Mouse (Mus musculus) heart, adult 9 months (tissue): ENCODE measurements around the gene Chd2.
"Not testable (repeated sequence)": the region's sequence is repeated elsewhere in the genome, so short reads cannot be mapped to it uniquely, and the experiment has no call there.

Experiments used
- DNase-seq, 2 experiments: peaks; one replicate each; pipeline ENCODE4 v3.0.0; 2022; ENCODE audit warnings: low spot score in 2 of 2

The Chd2 gene

DNA sequence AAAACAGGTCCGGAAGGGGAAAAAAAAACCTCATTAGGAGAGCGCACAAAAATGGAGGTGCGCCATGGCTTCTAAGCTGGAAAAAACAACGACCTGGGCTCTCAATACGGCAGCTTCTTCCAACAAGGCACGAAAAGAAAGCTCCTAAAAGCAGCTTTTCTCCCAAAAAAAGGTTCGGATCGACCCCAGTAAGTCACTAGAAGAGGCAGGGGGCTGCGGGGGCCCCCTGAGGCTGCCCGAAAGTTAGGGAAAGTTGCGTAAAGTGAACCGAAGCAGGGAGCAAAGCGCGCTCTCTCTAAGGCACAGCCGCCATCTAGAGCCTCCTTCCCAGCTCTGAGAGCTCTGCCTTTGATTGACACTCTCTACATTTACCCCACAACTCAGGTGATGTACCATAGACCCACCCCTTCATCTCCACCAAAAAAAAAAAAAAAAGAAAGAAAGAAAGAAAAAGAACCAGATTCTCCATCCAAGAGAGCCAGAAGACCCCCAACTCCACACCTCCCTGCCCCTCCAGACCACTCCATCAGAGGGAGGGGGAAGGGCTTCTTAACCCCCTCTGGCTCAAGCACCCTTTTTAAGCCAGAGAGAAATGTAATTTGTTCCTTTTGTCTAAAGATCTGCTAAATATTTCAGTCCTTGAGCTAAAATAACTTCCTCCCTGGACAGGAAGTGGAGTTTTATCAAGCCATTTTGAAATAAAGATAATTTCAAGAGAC, at the start of gene Chd2:
Gene Chd2, minus strand, starts transcription at position 419 of the 719 bp plus-strand sequence.
- DNase-seq = peak; percentile 74 to 75

- no peak for DNase-seq
Observed at GRCm38 (mm10) chr7:73590757-73591156, 49.1 kb upstream of the Chd2 start.

GRCm38 (mm10) chr7:73589208-73589771, 47.7 kb upstream of the Chd2 start:
- no peak for DNase-seq

GRCm38 (mm10) chr7:73588351-73588906, 46.8 kb upstream of the Chd2 start:
- no peak for DNase-seq

GRCm38 (mm10) chr7:73586717-73587116, 45.1 kb upstream of the Chd2 start:
- DNase-seq = no peak

GRCm38 (mm10) chr7:73586206-73586605, 44.6 kb upstream of the Chd2 start:
- no peak for DNase-seq

DNA sequence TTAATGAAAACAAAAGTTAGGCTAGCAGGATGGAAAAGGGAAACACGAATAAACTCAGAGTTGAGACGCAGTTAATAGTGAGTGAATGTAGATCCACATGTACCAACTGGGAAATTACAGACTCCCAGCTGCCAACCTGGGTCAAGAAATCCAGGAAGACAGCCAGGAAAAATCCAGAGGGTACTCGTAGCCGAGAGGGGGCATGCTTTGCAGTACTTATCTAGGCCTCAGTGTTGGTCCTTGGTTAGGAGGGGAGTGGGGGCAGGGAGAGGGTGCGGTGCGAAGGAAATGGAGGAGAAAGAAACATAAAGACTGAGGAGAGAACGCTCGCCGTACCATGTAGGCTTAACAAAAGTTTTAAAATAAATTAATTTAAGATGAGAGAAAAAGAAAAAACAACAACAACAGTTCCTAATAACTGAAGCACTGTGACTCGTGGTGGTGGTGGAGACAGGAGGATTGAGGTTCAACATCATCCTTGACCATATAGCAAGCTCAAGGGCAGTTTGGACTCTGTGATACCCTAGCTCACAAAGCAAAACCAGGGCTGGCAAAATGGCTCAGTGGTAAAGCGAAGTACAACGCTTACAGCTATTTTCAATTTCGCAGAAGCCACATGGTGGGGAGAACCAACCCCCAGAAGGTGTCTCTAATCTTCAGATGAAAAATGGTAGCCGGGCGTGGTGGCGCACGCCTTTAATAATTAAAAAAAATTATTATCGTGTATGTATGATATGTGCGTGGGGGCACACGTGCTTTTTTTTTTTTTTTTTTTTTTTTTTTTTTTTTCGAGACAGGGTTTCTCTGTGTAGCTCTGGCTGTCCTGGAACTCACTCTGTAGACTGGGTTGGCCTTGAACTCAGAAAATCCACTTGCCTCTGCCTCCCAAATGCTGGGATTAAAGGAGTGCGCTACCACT, 43.7 kb upstream of the Chd2 start:
- no peak for DNase-seq

DNA sequence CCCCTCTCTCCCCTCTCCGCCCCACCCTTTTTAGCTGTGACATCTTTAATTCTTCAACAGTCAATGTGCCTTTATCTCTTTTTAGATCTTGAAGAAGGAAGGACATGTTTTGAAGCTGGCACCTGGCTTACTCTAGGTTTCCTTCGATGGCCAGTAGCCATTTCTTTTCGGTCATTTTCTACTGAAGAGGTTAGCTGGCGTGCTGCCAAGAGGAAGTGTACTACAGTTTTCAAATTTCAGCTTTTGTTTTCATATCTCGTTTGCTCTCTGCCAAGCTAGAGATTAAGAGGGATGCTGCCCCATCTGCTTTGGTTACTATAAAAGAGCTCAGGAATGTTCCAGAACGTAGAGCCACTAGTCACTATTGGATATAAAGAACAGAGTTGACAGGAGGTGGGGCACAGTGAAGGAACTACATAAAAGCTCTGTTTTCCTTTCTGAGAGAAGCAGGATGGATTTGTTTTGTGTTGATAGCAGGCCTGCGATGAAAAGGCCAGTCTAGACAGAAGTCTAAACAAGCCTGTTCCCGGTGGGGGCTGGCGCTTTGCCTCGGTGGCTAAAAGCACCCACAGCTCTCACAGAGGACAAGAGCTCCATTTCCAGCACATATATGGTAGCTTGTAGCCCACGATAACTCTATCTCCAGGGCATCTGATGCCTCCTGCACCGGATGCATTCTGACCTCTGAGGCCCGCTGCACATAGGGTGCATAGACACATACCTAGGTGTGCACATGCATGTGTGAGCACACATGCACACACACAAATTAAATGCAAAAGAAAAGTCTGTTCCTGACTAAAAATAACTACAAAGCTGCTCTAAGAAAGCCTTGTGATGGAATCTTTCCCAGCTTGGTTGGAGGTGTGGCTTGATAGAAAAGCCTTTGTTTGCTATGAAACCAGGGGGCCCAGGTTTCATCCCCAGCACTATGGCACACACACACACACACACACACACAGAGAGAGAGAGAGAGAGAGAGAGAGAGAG, 42.7 kb upstream of the Chd2 start:
- peak; percentile 38 to 62 for DNase-seq

DNA sequence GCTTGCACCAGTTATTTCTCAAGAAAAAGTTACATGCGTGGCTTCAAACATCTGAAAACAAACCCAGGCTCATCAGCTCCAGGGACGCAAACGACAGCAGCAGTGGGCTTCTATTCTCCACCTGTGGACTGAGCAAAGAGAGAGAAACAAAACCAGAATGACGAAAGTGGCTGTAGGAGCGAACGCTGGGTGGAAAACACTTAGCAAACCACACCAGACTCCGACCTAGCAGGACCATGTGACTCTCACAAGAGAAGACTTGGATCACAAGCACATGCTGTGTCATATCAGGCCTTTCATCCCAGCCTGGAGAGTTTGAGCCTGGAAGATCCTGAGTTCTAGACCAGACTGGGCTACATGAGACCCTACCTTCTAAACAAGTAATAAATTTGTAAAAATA, 41.8 kb upstream of the Chd2 start:
- DNase-seq = no peak

- no peak for DNase-seq
Observed at GRCm38 (mm10) chr7:73581836-73582375, 40.3 kb upstream of the Chd2 start.

DNA sequence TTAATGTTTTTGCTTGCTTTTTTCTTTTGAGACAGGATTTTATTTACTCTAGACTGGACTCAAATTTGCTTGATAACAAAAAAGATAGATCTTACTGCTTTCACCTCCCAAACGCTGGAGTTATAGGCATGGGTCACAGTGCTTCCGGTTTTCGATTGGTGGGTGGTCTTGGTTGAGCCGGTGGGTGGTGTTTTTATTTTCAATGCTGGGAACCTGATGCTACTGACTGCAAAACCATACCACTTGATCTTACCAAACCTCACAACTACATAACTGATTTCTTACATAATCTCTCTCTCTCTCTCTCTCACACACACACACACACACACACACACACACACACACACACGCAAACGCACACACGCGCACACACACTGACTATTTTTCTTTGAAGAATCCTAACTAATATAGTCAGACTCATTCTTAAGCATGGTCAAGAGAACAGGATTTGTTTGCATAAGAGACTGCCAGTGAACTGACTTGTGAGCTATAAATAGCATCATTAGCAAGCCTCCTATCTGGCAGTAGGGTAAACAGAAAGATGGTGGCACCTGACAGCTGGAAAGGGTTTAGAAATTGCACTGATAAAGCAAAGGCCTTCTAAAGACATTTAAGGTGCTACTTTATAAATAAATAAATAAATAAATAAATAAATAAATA, 37.6 kb upstream of the Chd2 start:
- DNase-seq = peak in 1 of 2 experiments; percentile 30

GRCm38 (mm10) chr7:73577888-73578421, 36.3 kb upstream of the Chd2 start:
- DNase-seq = no peak

- no peak for DNase-seq
Observed at GRCm38 (mm10) chr7:73576101-73576936, 34.7 kb upstream of the Chd2 start.

DNA sequence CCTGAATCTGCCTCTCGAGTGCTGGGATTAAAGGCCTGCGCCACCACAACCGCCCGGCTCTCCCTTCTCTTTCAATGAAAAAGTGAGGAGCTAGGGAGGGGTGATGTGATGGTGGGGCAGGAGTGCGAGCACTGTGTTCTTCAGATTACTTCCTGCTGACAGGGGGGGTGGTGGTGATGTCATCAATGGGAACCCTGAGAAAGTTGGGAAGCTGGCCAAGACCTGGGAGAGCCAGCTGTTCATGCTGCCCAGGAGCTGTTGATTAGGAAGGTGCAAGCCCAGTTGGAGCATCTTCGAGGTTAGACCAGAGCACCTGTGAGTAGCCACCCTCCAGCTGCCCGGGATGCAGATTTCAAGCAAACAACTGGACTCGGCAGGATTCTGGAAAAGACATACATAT, 33.6 kb upstream of the Chd2 start:
- DNase-seq = no peak

DNA sequence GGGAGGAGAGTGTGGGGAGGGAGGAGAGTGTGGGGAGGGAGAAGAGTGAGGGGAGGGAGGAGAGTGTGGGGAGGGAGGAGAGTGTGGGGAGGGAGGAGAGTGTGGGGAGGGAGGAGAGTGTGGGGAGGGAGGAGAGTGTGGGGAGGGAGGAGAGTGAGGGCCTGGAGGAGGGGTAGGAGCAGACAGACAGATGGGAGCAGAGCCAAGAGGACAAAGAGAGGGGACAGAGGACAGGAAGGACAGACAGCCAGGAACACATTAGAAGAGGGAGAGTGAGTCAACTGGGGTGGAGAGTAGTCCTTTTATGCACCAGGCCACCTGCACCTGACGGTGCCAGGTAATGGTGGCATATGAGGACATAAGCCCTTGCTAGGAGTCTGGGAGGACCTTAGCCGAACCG, 33.0 kb upstream of the Chd2 start:
- not testable (repeated sequence) for DNase-seq

GRCm38 (mm10) chr7:73572571-73572970, 30.9 kb upstream of the Chd2 start:
- DNase-seq = no peak

DNA sequence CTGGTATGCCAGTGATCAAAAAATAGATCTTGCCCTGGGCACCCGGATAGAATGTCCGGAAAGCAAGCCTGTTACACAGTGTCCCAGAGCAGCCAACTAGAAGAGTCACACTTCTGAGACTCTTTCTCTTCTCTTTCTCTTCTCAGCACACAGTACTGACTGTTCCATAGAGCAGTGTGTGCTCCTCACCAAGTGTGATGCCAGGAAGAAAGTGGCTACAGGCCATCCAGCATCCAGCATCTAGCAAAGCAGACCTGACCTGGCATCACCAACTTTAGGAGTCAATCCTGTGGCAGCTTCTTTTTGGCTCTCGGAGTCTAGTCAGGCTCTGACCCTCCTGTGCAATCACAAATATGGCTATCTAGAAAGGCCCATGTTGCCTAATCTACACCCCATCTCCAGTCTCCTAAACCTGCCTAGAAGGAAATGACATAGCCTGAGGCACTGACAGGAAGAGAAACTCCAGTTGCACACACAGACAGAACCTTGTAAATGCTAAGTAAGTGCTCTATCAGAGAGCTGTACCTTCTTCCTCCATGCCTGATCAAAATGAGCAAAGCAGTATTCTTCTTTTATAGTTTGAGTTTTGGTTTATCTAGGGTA, 27.3 kb upstream of the Chd2 start:
- DNase-seq = no peak

DNA sequence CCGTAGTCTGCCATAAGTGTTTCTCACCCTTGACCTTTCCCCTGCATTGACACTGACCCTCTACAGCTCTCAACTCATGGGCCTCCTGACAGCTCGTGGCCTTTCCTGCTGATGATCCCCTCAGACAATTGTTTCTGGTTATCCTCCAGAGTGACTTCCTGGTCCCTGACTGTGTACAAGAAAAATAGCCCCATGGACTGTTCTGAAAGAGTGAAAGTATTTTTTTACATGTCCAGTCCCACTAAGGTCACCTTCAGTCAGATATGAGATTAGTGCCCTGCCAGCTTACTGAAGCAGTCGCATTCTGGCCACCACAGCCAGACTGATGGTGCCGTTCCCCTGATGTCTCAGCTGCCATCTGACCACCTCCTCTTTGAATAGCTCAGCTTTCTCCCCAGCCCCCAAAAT, 26.1 kb upstream of the Chd2 start:
- peak in 1 of 2 experiments; percentile 37 for DNase-seq

GRCm38 (mm10) chr7:73564131-73564530, 22.5 kb upstream of the Chd2 start:
- DNase-seq = no peak
